Mouse (Mus musculus) splenic B cell, adult 2 months (primary cell): ENCODE measurements around the gene Amz1.

Source experiments
- DNase-seq: peaks from one replicate; pipeline ENCODE4 v3.0.0-alpha.2; 2011; ENCODE audit warnings: low read depth, low spot score
- H3K27me3 ChIP-seq: 2 replicates; pipeline ENCODE4 v1.6.1; 2012; ENCODE audit warnings: mild to moderate bottlenecking, low read length, moderate library complexity, mixed read lengths; ENCODE audit not compliant: control insufficient read depth, poor library complexity, insufficient read depth, severe bottlenecking
- H3K36me3 ChIP-seq: 2 replicates; pipeline ENCODE4 v1.6.1; 2012; ENCODE audit warnings: mild to moderate bottlenecking, low read length, moderate library complexity, mixed read lengths; ENCODE audit not compliant: control insufficient read depth, poor library complexity, insufficient read depth, severe bottlenecking

The Amz1 gene

DNA sequence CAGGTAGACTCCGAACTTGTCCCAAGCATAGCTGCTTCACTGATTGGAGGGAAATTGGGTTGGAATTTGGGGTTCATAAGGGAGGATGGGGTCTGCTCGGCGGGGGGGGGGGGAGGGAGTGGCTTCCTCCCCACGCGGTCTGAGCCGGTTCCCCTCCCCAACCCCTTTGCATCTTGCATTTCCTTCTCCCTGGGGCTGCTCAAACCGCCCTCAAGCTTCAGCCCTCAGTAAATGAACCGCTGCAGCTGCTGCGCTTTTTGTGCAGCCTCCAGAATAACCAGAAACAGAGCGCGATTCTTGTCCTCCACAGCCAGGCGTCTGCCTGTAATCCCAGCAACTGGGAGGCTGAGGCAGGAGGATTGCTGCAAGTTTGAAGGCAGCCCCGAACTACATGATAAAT lies 12.2 kb downstream of the Amz1 start:
- peak; percentile 59 for DNase-seq
- Histone ChIP-seq H3K27me3 (no peaks in the 10 kb centered on the region), H3K36me3 (no peaks in the 10 kb centered on the region)

DNA sequence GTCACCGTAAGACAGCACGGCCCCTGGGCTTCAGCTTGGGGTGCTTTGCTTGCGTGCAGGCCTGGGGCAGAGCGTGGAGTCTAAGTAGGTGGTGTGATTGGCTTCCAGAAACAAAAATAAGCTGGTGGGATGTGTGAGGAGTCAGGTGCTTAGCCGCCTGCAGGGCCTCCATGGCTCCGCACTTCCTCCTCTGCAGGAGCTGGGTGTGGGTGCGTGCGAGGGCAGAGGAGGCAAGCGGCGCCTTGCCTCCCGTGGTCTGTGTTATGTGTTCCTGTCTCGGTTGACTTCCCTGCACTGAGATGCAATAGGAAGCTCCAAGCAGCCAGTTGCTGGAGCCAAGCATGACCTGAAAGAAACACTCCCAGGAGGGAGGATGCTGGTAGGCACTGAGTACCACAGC lies 15.9 kb downstream of the Amz1 start:
- no peaks in the 10 kb centered on the region for H3K36me3 ChIP-seq
- H3K27me3 ChIP-seq: no peaks in the 10 kb centered on the region
- no peak for DNase-seq

DNA sequence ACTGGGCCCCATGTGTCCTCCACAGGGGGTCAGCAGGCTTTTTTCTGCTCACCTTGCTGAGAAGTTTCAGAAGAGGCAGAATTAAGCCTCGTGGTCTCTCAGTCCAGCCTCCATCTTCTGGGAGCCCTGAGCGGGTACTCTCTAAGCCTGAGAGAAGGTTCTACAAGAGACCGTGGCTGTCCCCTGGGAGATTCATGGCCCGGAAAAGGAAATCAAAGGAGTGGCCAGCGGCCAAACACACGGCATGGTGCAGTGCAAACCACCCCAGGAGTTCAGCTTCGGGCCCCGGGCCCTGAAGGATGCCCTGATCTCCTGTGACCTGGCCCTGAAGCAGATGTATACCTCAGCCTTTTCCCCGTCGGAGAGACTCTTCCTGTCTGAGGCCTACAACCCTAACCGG lies 17.1 kb downstream of the Amz1 start:
- no peaks in the 10 kb centered on the region for H3K36me3 ChIP-seq
- no peaks in the 10 kb centered on the region for H3K27me3 ChIP-seq
- DNase-seq: no peak

GRCm38 (mm10) chr5:140741877-140742276 lies 17.9 kb downstream of the Amz1 start:
- H3K36me3 ChIP-seq: no peaks in the 10 kb centered on the region
- H3K27me3 ChIP-seq: no peaks in the 10 kb centered on the region
- peak; percentile 73 for DNase-seq

DNA sequence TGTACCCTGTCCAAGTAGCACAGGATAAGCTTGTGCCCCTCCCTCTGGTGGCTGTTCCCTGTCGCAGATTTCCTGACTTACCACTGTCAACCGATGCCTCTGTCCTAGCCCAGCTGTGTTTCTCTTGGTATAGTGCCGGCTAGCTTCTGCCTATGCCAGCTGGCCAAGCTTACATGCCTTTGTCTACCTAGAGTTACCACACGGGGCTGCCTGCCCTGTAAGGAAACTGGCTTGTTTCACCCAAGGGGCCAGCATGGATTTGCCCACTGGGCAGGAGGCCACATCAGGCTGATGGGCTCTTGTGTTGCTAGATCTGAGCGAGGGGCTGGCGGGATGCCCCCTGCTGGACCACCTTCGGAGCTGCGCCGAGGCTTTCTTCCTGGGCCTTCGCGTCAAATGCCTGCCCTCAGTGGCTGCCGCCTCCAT lies 19.8 kb downstream of the Amz1 start:
- Histone ChIP-seq H3K36me3 (no peaks in the 10 kb centered on the region), H3K27me3 (no peaks in the 10 kb centered on the region)
- DNase-seq: no peak

DNA sequence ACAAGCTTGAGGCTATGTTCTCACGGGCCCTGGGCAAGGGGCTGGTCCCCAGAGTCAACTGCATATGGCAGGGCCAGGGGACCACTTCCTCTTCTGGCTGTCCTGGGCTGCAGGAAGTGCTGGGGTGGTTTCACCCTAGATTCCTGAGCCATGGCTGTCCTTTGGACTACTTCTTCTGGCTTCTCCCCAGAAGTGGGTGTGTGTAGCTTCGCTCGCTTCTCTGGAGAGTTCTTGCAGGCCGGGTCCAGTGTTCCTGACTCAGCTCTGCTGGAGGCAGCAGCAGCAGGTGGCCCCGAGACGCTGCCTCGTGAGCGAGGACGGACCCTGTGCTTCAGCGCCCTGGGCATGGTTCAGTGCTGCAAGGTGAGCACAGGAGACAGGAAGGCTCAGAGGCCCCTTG lies 24.5 kb downstream of the Amz1 start:
- peak; percentile 54 for DNase-seq
- no peaks in the 10 kb centered on the region for H3K36me3 ChIP-seq

DNA sequence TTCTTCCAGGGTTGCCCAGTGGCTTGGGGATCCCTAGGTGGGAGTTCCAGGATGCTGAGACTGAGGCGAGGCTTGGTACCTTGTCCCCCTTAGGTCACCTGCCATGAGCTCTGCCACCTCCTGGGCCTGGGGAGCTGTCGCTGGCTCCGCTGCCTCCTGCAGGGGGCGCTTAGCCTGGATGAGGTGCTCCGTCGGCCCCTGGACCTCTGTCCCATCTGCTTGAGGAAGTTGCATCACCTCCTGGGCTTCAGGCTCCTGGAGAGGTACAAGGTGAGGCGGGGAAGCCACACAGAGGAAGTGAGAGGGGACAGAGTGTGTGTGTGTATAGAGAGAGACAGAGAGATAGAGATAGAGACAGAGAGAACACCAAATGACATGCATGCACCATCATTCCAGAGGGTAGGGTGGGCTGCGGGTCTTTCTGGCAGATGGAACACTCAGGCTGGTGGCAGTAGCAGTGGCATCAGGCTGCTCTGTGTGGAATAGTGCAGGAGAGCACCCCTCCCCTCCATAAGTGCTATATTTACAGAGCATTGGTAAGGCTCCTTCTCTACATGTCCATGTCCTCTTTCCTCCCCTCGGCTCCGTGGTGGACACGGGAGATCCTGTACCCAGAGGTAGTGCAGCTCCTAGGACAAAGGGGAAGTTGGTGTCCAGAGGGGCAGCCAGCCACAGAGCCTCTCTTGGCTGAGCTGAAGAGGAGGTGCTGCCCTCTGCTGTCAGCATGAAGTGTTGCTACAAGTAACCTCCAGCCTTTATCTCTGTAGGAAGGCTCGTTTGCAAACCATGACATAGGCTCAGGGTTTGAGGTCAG lies 25.3 kb downstream of the Amz1 start:
- peak; percentile 86 for DNase-seq
- H3K36me3 ChIP-seq: no peaks in the 10 kb centered on the region
- no peaks in the 10 kb centered on the region for H3K27me3 ChIP-seq

More for the DNA sequence above, 24.5 kb downstream of the Amz1 start:
- H3K27me3 ChIP-seq: no peaks in the 10 kb centered on the region

- peak; percentile 76 for DNase-seq
- Histone ChIP-seq H3K27me3 (no peaks in the 10 kb centered on the region), H3K36me3 (no peaks in the 10 kb centered on the region)
Observed at GRCm38 (mm10) chr5:140750925-140751324, 27.0 kb downstream of the Amz1 start.

DNA sequence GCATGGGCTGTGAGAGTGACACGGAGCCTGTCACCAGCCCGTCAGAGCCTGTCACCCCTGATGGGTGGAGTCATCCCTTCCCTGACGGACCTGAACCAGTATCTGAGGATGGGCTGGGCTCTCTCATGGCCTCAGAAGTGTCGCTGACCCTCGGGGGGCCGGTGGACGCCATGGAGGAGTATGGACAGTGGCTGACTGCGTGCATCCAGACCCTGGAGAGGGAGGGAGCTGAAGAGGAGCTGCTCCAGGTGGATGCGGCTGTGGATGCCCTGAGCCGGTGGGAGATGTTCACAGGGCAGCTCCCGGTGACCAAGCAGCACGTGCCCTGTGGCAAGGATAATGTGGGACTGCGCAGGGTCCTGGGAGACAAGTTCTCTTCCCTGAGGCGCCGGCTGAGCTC lies 28.1 kb downstream of the Amz1 start:
- no peak for DNase-seq
- no peaks in the 10 kb centered on the region for H3K27me3 ChIP-seq
- H3K36me3 ChIP-seq: no peaks in the 10 kb centered on the region

GRCm38 (mm10) chr5:140752639-140753038 lies 28.7 kb downstream of the Amz1 start:
- Histone ChIP-seq H3K36me3 (no peaks in the 10 kb centered on the region), H3K27me3 (no peaks in the 10 kb centered on the region)
- DNase-seq: peak; percentile 44

- Histone ChIP-seq H3K27me3 (no peaks in the 10 kb centered on the region), H3K36me3 (no peaks in the 10 kb centered on the region)
- DNase-seq: no peak
Observed at GRCm38 (mm10) chr5:140753223-140753622, 29.3 kb downstream of the Amz1 start.

DNA sequence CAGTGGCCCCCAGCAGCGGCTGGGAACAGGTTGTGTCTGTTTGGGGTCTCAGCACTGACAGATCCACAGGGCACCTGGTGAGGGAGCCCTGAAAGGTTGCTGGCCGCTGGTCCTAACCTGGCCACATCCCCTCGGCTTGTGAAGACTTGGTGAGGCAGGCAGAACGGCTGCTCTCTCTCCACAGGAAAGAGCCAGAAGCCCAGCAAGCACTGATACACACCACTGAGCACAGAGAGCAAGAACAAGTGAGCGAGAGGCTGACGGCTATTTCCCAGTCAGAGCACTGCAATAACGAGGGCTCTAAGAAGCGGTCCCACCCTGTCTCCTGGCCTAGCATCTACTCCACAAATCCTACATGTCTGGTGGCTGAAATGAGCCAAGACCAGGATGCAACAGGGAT lies 34.9 kb downstream of the Amz1 start:
- no peak for DNase-seq
- Histone ChIP-seq H3K36me3 (0 out of 2 replicates have a peak, but pooled peaks cover 1% of the 10 kb centered on the region), H3K27me3 (no peaks in the 10 kb centered on the region)

DNA sequence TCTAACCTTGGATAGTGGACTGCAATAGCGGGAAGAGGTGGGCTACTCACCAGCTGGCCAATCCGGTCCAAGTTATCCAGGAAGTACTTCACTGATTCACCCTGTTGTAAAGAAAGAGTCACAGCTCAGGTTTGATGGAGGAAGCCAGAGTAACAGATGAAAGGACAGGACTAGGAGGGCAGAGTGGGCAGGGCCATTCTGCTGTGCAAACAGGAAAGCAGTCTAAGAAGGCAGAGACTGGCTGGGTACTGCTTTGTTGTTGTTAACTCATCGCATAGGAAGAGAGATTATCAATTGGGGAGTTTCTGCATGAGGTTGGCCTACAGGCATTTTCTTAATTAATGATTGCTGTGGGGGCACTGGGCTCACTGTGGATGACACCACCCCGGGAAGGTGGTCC lies 38.6 kb downstream of the Amz1 start:
- no peaks in the 10 kb centered on the region for H3K27me3 ChIP-seq
- DNase-seq: no peak
- H3K36me3 ChIP-seq: 0 out of 2 replicates have a peak, but pooled peaks cover 1% of the 10 kb centered on the region

DNA sequence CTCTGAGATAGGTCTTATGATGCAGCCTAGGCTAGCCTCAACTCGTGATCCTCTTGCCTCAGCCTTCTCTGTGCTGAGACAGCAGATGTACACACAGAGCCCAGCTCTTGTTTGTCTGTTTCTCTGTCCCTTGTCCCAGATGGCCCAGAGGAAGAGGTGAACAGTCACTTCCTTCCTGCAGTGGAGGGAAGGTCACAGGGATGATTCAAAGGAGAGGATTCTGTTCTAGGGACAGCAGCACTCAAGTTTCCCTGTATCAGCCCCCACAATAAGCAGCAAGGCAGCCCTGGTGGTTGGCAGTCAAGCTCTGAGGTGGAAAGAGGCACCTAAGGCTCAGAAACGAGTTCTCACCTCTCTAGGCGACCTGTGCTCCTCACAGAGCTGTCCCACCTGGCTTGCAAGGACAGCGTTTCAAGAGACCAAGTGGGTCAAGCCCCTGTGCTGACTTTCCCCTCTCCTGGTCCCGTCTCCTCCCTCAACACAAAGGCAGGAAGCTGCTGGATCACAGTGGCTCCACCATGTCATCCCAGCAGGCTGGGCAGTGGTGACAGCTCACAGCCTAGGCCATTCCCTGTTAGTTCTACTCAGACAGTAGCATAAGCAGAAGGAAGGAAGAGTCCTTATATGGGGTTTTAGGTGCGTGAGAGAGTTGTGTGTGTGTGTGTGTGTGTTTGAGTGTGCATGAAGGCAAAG lies 41.1 kb downstream of the Amz1 start:
- DNase-seq: peak; percentile 27
- 0 out of 2 replicates have a peak, but pooled peaks cover 1% of the 10 kb centered on the region for H3K36me3 ChIP-seq
- H3K27me3 ChIP-seq: no peaks in the 10 kb centered on the region

DNA sequence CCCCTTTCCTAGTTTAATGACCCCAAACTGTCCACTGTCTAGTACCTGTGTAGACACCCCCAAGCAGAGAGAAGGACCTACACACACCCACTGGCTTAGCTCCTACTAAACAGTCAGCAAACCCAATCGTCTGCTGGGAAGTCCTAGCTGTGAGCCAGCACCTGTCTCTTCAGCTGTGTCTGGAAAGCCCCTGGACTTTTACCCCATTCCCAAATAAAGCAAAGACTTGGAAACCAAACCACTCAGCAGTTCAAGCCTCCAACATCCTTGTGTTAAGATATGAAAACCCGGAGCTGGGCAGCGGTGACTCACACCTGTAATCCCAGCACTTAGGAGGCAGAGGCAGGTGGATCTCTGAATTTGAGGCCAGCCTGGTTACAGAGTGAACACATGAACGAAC lies 42.6 kb downstream of the Amz1 start:
- Histone ChIP-seq H3K27me3 (no peaks in the 10 kb centered on the region), H3K36me3 (no peaks in the 10 kb centered on the region)
- no peak for DNase-seq
